Mouse (Mus musculus) c-Kit-positive CD71-positive TER-119-negative erythroid progenitor cells, embryonic 14.5 days (primary cell): Measurements from ENCODE around the gene Mcm8.

Experiments used
- DNase-seq: peaks from one replicate; pipeline ENCODE4 v3.0.0-alpha.2; 2013; ENCODE audit warnings: low read depth

The Mcm8 gene

DNA sequence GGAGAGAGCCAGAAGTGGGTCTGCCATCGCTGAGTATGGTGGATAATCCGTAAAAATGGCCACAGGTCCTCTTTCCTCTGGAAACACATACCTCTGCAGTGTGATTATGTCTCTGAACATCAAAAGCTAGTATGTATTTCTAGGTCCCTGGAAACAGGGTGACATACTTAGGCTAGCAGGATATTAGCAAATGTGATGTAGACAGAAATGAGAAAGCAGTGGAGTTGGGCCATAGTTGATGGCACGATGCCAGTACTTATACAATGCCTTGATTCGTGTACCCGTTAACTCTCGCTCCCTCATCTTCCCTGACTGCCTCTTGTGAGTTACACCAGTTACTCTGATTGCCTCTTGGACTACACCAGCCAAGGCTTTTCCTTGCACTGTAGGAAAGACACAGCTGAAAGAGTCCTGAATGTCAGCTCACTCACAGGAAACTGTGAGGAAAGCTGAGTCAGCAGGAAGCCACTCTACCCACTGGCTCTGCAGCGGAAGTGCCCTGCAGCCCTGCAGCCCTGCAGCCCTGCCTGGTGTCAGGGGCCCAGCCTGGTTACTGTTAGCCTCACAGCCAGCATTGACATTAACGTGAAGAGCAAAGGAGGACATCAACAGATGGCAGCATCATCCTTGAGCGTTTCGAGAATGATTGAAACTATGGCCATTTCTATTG lies 57.9 kb downstream of the Mcm8 start:
- no peak for DNase-seq

- DNase-seq = no peak
Measured at GRCm38 (mm10) chr2:132876991-132877390, 61.0 kb downstream of the Mcm8 start.

- DNase-seq = no peak
Measured at GRCm38 (mm10) chr2:132879261-132880044, 63.5 kb downstream of the Mcm8 start.

DNA sequence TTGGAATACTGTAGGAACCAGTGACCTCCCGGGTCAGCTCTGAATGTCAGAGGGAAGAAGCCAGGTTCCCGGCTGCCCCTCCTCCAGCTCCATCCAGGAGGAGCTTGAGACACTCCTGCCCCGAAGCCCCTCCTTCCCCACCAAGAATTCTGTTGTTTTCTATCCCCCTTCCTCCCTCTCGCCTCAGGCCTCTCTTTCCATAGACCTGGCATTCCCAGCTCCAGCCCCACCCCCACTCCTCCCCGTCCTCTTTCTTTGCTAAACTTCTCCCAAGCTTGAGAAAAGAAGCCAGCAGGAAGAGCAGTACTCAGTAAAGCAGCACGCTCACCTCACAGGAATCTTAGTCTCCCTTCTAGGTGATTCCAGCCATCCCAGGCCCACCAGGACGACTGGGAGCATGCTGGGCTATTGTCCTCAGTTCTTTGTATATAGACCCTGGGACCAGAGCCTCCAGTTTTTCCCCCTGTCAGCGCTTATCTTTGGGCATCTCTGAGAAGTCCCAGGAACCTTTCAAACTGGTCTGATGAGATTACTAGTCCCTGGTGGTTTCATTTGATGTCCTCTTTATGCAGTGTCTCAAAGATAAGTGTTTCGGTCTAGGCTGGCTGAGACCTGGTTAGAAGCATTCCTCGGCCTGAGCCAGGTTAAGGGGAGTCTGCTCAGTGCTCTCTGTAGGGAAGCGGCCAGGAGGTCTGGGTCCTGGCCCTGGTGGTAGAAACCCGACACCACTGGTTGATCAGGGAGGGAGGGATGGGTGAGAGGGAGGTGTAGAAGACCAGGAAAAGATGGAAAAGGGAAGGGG lies 65.1 kb downstream of the Mcm8 start, which contains the start of gene Lrrn4:
Gene Lrrn4 (minus strand): TSS at position 48 of the 802 bp plus-strand sequence.
- DNase-seq = no peak

- DNase-seq = no peak
Measured at GRCm38 (mm10) chr2:132884303-132884967, 68.5 kb downstream of the Mcm8 start.

- no peak for DNase-seq
Measured at GRCm38 (mm10) chr2:132885312-132885711, 69.4 kb downstream of the Mcm8 start.
